Mouse (Mus musculus) cerebellum, postnatal 36 days (tissue): ENCODE data around the gene Zic2.

Experiments used
- DNase-seq, 2 experiments: peaks; one replicate each; pipeline ENCODE4 v3.0.0; 2021 to 2022; ENCODE audit warnings: mixed read lengths in 2 of 2

Zic2 gene

GRCm38 (mm10) chr14:122477261-122477671, 2.0 kb downstream of the Zic2 start:
- DNase-seq: peak in 1 of 2 experiments; percentile 45

- DNase-seq: no peak
Observed at GRCm38 (mm10) chr14:122477971-122478573, 2.8 kb downstream of the Zic2 start.

- peak; percentile 55 to 68 for DNase-seq
Observed at GRCm38 (mm10) chr14:122478574-122479011, 3.4 kb downstream of the Zic2 start.

- DNase-seq: peak in 1 of 2 experiments; percentile 35
Observed at GRCm38 (mm10) chr14:122479461-122480109, 4.3 kb downstream of the Zic2 start.

- peak in 1 of 2 experiments; percentile 35 for DNase-seq
Observed at GRCm38 (mm10) chr14:122480355-122480754, 5.1 kb downstream of the Zic2 start.

GRCm38 (mm10) chr14:122481181-122481580, 5.9 kb downstream of the Zic2 start:
- DNase-seq: peak; percentile 62 to 66

GRCm38 (mm10) chr14:122482081-122483023, 7.1 kb downstream of the Zic2 start:
- DNase-seq: peak; percentile 55 to 70

- DNase-seq: peak in 1 of 2 experiments; percentile 48
Observed at GRCm38 (mm10) chr14:122483024-122483385, 7.8 kb downstream of the Zic2 start.

- DNase-seq: peak; percentile 77 to 82
Observed at GRCm38 (mm10) chr14:122483556-122484421, 8.6 kb downstream of the Zic2 start.

GRCm38 (mm10) chr14:122484458-122484843, 9.2 kb downstream of the Zic2 start:
- DNase-seq: peak in 1 of 2 experiments; percentile 34

- DNase-seq: peak; percentile 59 to 67
Observed at GRCm38 (mm10) chr14:122484844-122485551, 9.8 kb downstream of the Zic2 start.

- DNase-seq: peak in 1 of 2 experiments; percentile 60
Observed at GRCm38 (mm10) chr14:122485635-122486181, 10.5 kb downstream of the Zic2 start.

GRCm38 (mm10) chr14:122486611-122487010, 11.4 kb downstream of the Zic2 start:
- DNase-seq: peak in 1 of 2 experiments; percentile 18

GRCm38 (mm10) chr14:122487366-122487765, 12.1 kb downstream of the Zic2 start:
- DNase-seq: peak in 1 of 2 experiments; percentile 62

- peak in 1 of 2 experiments; percentile 46 for DNase-seq
Observed at GRCm38 (mm10) chr14:122489041-122489440, 13.8 kb downstream of the Zic2 start.

- DNase-seq: peak in 1 of 2 experiments; percentile 47
Observed at GRCm38 (mm10) chr14:122489686-122490414, 14.6 kb downstream of the Zic2 start.

GRCm38 (mm10) chr14:122490441-122491328, 15.4 kb downstream of the Zic2 start, which contains the start of gene Gm10837:
TSS of gene Gm10837 (plus strand) at chr14:122490586.
- DNase-seq: peak; percentile 69

GRCm38 (mm10) chr14:122491521-122491920, 16.3 kb downstream of the Zic2 start:
- no peak for DNase-seq

- no peak for DNase-seq
Observed at GRCm38 (mm10) chr14:122492015-122492414, 16.8 kb downstream of the Zic2 start.
